Mouse (Mus musculus) cortical plate, adult 2 months (tissue): Measurements from ENCODE around the gene Arl10.

Experiments used
- CTCF ChIP-seq: fragments of 200-500 bp; IDR thresholded peaks from 2 replicates; pipeline ENCODE4 v1.5.1; 2011; ENCODE audit warnings: mild to moderate bottlenecking, control low read depth, low read length; ENCODE audit not compliant: insufficient read depth; ENCODE audit errors: extremely low read depth
- POLR2A ChIP-seq: fragments of 200-500 bp; IDR thresholded peaks from 2 replicates; pipeline ENCODE4 v1.6.1; 2011; ENCODE audit warnings: mild to moderate bottlenecking, low read length, control low read depth; ENCODE audit not compliant: insufficient read depth; ENCODE audit errors: extremely low read depth

GRCm38 (mm10) chr13:54609301-54609700 lies 34.5 kb downstream of the Arl10 start:
- TF ChIP-seq CTCF (no peak), POLR2A (no peak)
